Mouse (Mus musculus) cortical plate, adult 2 months (tissue): ENCODE results near the gene Ffar4.

ENCODE experiments used
- CTCF ChIP-seq: fragments of 200-500 bp; IDR thresholded peaks from 2 replicates; pipeline ENCODE4 v1.5.1; 2011; ENCODE audit warnings: mild to moderate bottlenecking, control low read depth, low read length; ENCODE audit not compliant: insufficient read depth; ENCODE audit errors: extremely low read depth
- POLR2A ChIP-seq: fragments of 200-500 bp; IDR thresholded peaks from 2 replicates; pipeline ENCODE4 v1.6.1; 2011; ENCODE audit warnings: mild to moderate bottlenecking, low read length, control low read depth; ENCODE audit not compliant: insufficient read depth; ENCODE audit errors: extremely low read depth

DNA sequence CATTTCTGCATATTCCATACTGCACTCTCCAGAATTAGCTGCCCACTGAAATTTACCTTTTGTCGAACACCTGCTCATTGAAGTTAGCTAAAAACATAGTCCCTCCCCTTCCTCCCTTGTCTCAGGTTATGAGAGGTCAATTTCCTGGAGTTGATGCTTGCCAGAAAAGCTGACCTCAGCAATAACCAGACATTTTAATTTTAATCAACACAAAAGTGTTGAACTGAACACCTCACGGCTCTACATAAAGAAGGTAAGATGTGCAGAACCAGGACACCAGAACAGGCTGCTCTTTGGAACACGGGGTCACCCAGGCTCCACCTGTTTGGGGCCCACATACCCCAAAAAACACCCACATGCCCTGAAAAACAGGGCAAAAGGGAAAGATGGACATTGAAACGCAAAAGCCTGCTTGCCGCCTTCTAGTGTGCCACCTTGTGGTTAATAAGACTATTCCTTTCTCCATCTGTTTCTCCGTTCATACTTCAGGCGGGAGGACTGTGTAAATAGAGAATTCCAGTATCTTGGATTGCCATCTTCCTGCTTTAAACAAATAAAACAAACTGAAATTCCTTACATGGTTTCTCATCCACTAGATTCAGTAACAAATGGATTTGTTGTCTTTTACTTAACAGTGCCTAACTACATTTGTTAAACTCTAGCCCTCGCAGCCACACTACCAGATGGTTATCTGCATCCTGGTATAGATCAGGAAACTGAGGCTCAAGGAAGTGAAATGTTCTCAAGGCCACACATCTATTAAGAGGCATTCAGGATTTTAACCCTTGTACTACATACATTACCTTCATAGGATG lies 43.4 kb upstream of the Ffar4 start:
- TF ChIP-seq POLR2A (no peak), CTCF (peak; percentile 59)
